Mouse (Mus musculus): ENCODE measurements at regions not wholly inside any gene's neighbourhood (a gene's known extent, or its start where the extent isn't known, plus 50 kb on each side); places are given as distances from the start of the nearest gene placed in this dataset.

GRCm38 (mm10) chr3:104279505-104279904, 59.3 kb upstream of the Magi3 start:
- no peak overlapping the region for H3K27ac ChIP-seq (ENCODE audit: low read depth, low read length)
- no peak overlapping the region for H3K4me2 ChIP-seq (ENCODE audit: low read depth, low read length, poor library complexity, severe bottlenecking)
- no peaks in the 10 kb centered on the region for H3K9me3 ChIP-seq (ENCODE audit: low read length)
- no peak for TF ChIP-seq CTCF (IDR thresholded peaks at IDR 0.05)
- ATAC-seq (ENCODE audit: low FRiP score), result no peak
- H3K4me3 ChIP-seq (ENCODE audit: low read depth, low read length), result no peak overlapping the region
- DNase-seq (ENCODE audit: low spot score), result no peak
- no peaks in the 10 kb centered on the region for H3K27me3 ChIP-seq (ENCODE audit: insufficient read depth, low read length)
- no peaks in the 10 kb centered on the region for H3K4me1 ChIP-seq (ENCODE audit: insufficient read depth, low read length)
- H3K36me3 ChIP-seq (ENCODE audit: insufficient read depth, low read length), result no peaks in the 10 kb centered on the region
- 62% methylated on average over 6 of the region's 6 CpGs for WGBS
- no peak overlapping the region for H3K9ac ChIP-seq (replicated peaks; ENCODE audit: low read length, poor library complexity, severe bottlenecking)

- Histone ChIP-seq H3K4me2 (ENCODE audit: low read depth, low read length, poor library complexity, severe bottlenecking) (no peak overlapping the region), H3K27ac (ENCODE audit: low read depth, low read length) (no peak overlapping the region), H3K4me1 (ENCODE audit: insufficient read depth, low read length) (no peaks in the 10 kb centered on the region), H3K36me3 (ENCODE audit: insufficient read depth, low read length) (no peaks in the 10 kb centered on the region), H3K9ac (replicated peaks; ENCODE audit: low read length, poor library complexity, severe bottlenecking) (no peak overlapping the region), H3K27me3 (ENCODE audit: insufficient read depth, low read length) (no peaks in the 10 kb centered on the region), H3K9me3 (ENCODE audit: low read length) (no peaks in the 10 kb centered on the region), H3K4me3 (ENCODE audit: low read depth, low read length) (no peak overlapping the region)
- ATAC-seq (ENCODE audit: low FRiP score) (no peak), DNase-seq (ENCODE audit: low spot score) (no peak)
- no peak for TF ChIP-seq CTCF (IDR thresholded peaks at IDR 0.05)
- WGBS, result 37% methylated on average over 1 of the region's 1 CpGs
Measured at GRCm38 (mm10) chr3:104274718-104275302, 54.6 kb upstream of the Magi3 start.

- no peaks in the 10 kb centered on the region for H3K36me3 ChIP-seq (ENCODE audit: insufficient read depth, low read length)
- DNase-seq (ENCODE audit: low spot score) (no peak), ATAC-seq (ENCODE audit: low FRiP score) (no peak)
- no peak overlapping the region for H3K4me2 ChIP-seq (ENCODE audit: low read depth, low read length, poor library complexity, severe bottlenecking)
- H3K4me1 ChIP-seq (ENCODE audit: insufficient read depth, low read length), result no peaks in the 10 kb centered on the region
- H3K9me3 ChIP-seq (ENCODE audit: low read length), result no peaks in the 10 kb centered on the region
- no peak for TF ChIP-seq CTCF (IDR thresholded peaks at IDR 0.05)
- no peak overlapping the region for H3K4me3 ChIP-seq (ENCODE audit: low read depth, low read length)
- H3K9ac ChIP-seq (replicated peaks; ENCODE audit: low read length, poor library complexity, severe bottlenecking), result no peak overlapping the region
- H3K27me3 ChIP-seq (ENCODE audit: insufficient read depth, low read length), result no peaks in the 10 kb centered on the region
- no peak overlapping the region for H3K27ac ChIP-seq (ENCODE audit: low read depth, low read length)
Measured at GRCm38 (mm10) chr3:104274084-104274483, 53.9 kb upstream of the Magi3 start.
